Mouse (Mus musculus): ENCODE data around the gene Fabp2.
A peak's percentile ranks its signal among the peaks of the same experiment; 100 is the strongest.
"Not testable (repeated sequence)": the region's sequence is repeated elsewhere in the genome, so short reads cannot be mapped to it uniquely, and the experiment has no call there.

The Fabp2 gene

GRCm38 (mm10) chr3:122920572-122921435 lies 25.9 kb downstream of the Fabp2 start:
- DNase-seq (ENCODE audit: low read depth, low spot score), result no peak

GRCm38 (mm10) chr3:122921676-122922527 lies 27.0 kb downstream of the Fabp2 start:
- no peak for DNase-seq (ENCODE audit: low read depth, low spot score)

- DNase-seq (ENCODE audit: low read depth, low spot score), result no peak
Observed at GRCm38 (mm10) chr3:122923147-122923546, 28.3 kb downstream of the Fabp2 start.

- DNase-seq (ENCODE audit: low read depth, low spot score), result peak; percentile 98
Observed at GRCm38 (mm10) chr3:122924009-122924914, 29.4 kb downstream of the Fabp2 start, which contains the start of gene 1810037I17Rik. Gene 1810037I17Rik (plus strand): TSS chr3:122924203.

- peak; percentile 92 for DNase-seq (ENCODE audit: low read depth, low spot score)
Observed at GRCm38 (mm10) chr3:122929723-122930122, 34.9 kb downstream of the Fabp2 start.

- no peak for DNase-seq (ENCODE audit: low read depth, low spot score)
Observed at GRCm38 (mm10) chr3:122932466-122932865, 37.6 kb downstream of the Fabp2 start.

GRCm38 (mm10) chr3:122937176-122937575 lies 42.3 kb downstream of the Fabp2 start:
- DNase-seq (ENCODE audit: low read depth, low spot score), result not testable (repeated sequence)

GRCm38 (mm10) chr3:122939215-122939614 lies 44.3 kb downstream of the Fabp2 start:
- peak; percentile 56 for DNase-seq (ENCODE audit: low read depth, low spot score)

GRCm38 (mm10) chr3:122943387-122943890 lies 48.6 kb downstream of the Fabp2 start:
- DNase-seq (ENCODE audit: low read depth, low spot score), result peak; percentile 47

Measured in brain, adult 2 months (tissue).